Mouse (Mus musculus) liver, adult 2 months (tissue): ENCODE measurements around the gene Utrn. TPM values are rescaled to one million over a fixed set of nuclear protein-coding genes. Genes with fewer than 3 reads are reported as not detected.

Source experiments
- DNase-seq: peaks from one replicate; pipeline ENCODE4 v3.0.0-alpha.2; 2011; ENCODE audit warnings: low read depth, low spot score; ENCODE audit errors: extremely low read depth
- H3K27ac ChIP-seq: fragments of 200-500 bp; replicated peaks from 2 replicates; pipeline ENCODE4 v1.5.1; 2012; ENCODE audit warnings: low read depth, mild to moderate bottlenecking, control low read depth, inconsistent platforms, low read length; ENCODE audit not compliant: insufficient read depth
- H3K27me3 ChIP-seq: fragments of 200-500 bp; 2 replicates; pipeline ENCODE4 v1.6.1; 2012; ENCODE audit warnings: mild to moderate bottlenecking, moderate library complexity, low read length, inconsistent platforms; ENCODE audit not compliant: control insufficient read depth, insufficient read depth
- H3K36me3 ChIP-seq: fragments of 200-500 bp; 2 replicates; pipeline ENCODE4 v1.6.1; 2012; ENCODE audit warnings: low read length, inconsistent platforms; ENCODE audit not compliant: control insufficient read depth, insufficient read depth
- H3K4me1 ChIP-seq: fragments of 200-500 bp; 2 replicates; pipeline ENCODE4 v1.6.1; 2011; ENCODE audit warnings: low read length; ENCODE audit not compliant: control insufficient read depth, insufficient read depth
- H3K4me3 ChIP-seq: fragments of 200-500 bp; 2 replicates; pipeline ENCODE4 v1.5.1; 2011; ENCODE audit warnings: low read depth, mild to moderate bottlenecking, control low read depth, low read length, moderate library complexity; ENCODE audit not compliant: insufficient read depth
- H3K79me2 ChIP-seq: fragments of 200-500 bp; 2 replicates; pipeline ENCODE4 v1.6.1; 2012; ENCODE audit warnings: inconsistent platforms, mild to moderate bottlenecking, low read length, moderate library complexity; ENCODE audit not compliant: control insufficient read depth, insufficient read depth
- H3K9ac ChIP-seq: fragments of 200-500 bp; 2 replicates; pipeline ENCODE4 v1.6.1; 2012; ENCODE audit warnings: low read depth, mild to moderate bottlenecking, control low read depth, inconsistent platforms, low read length
- CTCF ChIP-seq: fragments of 200-500 bp; IDR thresholded peaks from 2 replicates; pipeline ENCODE4 v1.5.1; 2011; ENCODE audit warnings: low read depth, low read length, control low read depth
- POLR2A ChIP-seq: fragments of 200-500 bp; IDR thresholded peaks from 2 replicates; pipeline ENCODE4 v1.6.1; 2011; ENCODE audit warnings: low read length, control low read depth; ENCODE audit not compliant: insufficient read depth; ENCODE audit errors: extremely low read depth
- WGBS: fragments of 180-500 bp; shearing (Covaris S2); methylation state at CpG from one replicate; pipeline ENCODE4 v1.1.7; 2018; 5-methylcytosine and 5-hydroxymethylcytosine counted together
- polyA plus RNA-seq: library from polyadenylated mRNA; depleted of rRNA; stranded (reverse); fragments of >200 nt; gene quantifications from 2 replicates; pipeline ENCODE4 v1.2.3, GENCODE M21; 2012
- total RNA-seq: library from RNA; depleted of rRNA; stranded (reverse); fragments of >200 nt; gene quantifications from 2 replicates; pipeline ENCODE4 v1.2.3, GENCODE M21; 2014

Utrn gene
- total and polyA plus RNA-seq, 2 experiments, result 5.9 to 25.7 TPM

DNA sequence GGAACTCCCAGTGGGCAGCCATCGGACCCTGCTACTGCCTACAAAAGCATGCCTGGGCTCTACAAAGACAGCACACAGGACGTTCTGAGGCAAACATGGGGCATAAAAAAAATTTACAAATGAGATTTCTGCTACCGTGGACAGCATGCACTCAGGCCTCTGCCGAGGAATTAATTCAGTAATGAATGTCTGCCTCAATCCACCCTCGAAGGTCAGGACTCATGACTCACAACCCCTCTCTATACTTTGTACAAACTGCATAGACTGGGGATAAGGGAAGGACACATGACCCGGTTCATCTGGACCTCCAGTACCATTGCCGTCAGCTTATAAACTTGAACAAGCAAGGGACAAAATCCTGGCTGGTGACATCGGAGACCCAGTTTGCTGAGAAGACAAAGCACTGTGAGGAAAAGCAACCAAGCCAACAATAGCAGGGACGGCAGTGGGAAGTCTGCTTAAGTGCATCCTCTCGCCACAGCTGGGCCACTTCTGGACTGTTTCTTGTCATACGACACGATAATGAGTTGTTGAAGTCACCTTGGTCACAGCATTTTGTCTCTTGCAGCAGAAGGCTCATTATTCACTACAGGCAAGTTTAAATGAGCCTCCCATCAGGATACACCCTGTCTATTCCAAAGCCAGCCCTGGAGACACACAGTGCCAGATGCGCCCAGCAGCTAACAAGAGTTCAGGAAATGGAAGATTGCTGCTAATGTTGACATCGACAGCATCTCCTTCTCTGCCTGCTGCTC is 144.7 kb downstream of the Utrn start:
- WGBS, result 84% methylated on average over 14 of the region's 14 CpGs
- Histone ChIP-seq H3K27ac (no peak overlapping the region), H3K4me3 (no peak overlapping the region), H3K9ac (no peak overlapping the region), H3K79me2 (no peaks in the 10 kb centered on the region), H3K4me1 (no peaks in the 10 kb centered on the region), H3K27me3 (no peaks in the 10 kb centered on the region), H3K36me3 (peaks cover 24% of the 10 kb centered on the region; the same call in 1 of the 2 replicates)
- TF ChIP-seq POLR2A (no peak), CTCF (no peak)
- DNase-seq, result no peak

DNA sequence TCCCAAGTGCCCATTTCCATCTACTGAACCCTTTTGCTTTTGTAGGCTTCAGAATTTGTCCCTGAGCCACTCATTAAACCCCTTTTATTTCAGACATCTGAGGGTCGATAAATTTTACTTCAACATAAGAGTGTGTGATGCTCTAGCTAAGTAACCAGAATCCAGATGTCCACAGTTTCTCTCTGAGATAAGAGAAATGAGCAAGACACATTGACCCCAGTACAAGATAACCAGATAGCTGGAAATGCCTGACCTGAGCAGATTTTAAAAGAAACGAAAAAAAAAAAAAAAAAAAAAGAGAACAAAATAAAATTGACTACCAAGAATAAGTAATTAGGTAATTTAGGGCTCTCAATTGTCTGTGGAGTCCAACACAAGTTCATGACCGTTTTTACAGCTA is 145.9 kb downstream of the Utrn start:
- WGBS, result 73% methylated on average over 3 of the region's 3 CpGs
- TF ChIP-seq CTCF, result no peak
- no peak for TF ChIP-seq POLR2A
- no peak for DNase-seq

GRCm38 (mm10) chr10:12722111-12722510 is 147.1 kb downstream of the Utrn start:
- no peaks in the 10 kb centered on the region for H3K27me3 ChIP-seq
- H3K79me2 ChIP-seq, result no peaks in the 10 kb centered on the region
- peaks cover 15% of the 10 kb centered on the region; the same call in 1 of the 2 replicates for H3K36me3 ChIP-seq
- no peak for DNase-seq
- no peak overlapping the region for H3K9ac ChIP-seq
- H3K4me1 ChIP-seq, result no peaks in the 10 kb centered on the region
- TF ChIP-seq POLR2A (no peak), CTCF (no peak)
- H3K4me3 ChIP-seq, result no peak overlapping the region
- WGBS, result 100% methylated on average over 2 of the region's 2 CpGs
- H3K27ac ChIP-seq, result no peak overlapping the region

More for the DNA sequence above, 145.9 kb downstream of the Utrn start:
- H3K79me2 ChIP-seq, result no peaks in the 10 kb centered on the region
- H3K27me3 ChIP-seq, result no peaks in the 10 kb centered on the region
- no peaks in the 10 kb centered on the region for H3K4me1 ChIP-seq
- no peak overlapping the region for H3K27ac ChIP-seq
- H3K36me3 ChIP-seq, result peaks cover 22% of the 10 kb centered on the region; the same call in 1 of the 2 replicates
- H3K4me3 ChIP-seq, result no peak overlapping the region
- H3K9ac ChIP-seq, result no peak overlapping the region

- Histone ChIP-seq H3K4me1 (no peaks in the 10 kb centered on the region), H3K79me2 (no peaks in the 10 kb centered on the region), H3K36me3 (peaks cover 24% of the 10 kb centered on the region; the same call in 1 of the 2 replicates), H3K27me3 (no peaks in the 10 kb centered on the region), H3K4me3 (no peak overlapping the region), H3K27ac (no peak overlapping the region), H3K9ac (no peak overlapping the region)
- 96% methylated on average over 8 of the region's 8 CpGs for WGBS
- DNase-seq, result no peak
- TF ChIP-seq POLR2A, result no peak
- no peak for TF ChIP-seq CTCF
Observed at GRCm38 (mm10) chr10:12718386-12718785, 150.8 kb downstream of the Utrn start.

DNA sequence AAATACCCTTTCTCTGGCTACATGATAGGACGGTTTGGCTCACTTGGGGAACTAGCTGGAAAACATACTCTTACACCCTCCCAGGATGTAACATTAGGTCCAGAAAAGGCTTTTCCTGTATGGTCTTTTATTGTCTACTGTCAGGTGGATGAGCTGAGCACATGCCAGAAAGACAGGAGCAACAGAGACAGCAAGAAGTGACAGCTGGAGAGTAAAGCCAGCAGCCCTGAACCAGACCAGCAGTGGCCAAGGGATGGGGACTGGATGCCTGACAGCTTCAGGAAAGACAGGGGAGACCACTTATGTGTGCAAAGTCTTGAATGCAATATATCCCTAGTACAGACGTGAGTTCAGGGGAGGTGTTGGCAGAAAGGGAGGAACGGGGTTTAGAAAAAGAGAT is 151.8 kb downstream of the Utrn start:
- Histone ChIP-seq H3K27ac (no peak overlapping the region), H3K4me3 (no peak overlapping the region), H3K9ac (no peak overlapping the region), H3K79me2 (no peaks in the 10 kb centered on the region), H3K27me3 (no peaks in the 10 kb centered on the region), H3K36me3 (peaks cover 27% of the 10 kb centered on the region; the same call in 1 of the 2 replicates), H3K4me1 (no peaks in the 10 kb centered on the region)
- no peak for DNase-seq
- 98% methylated on average over 3 of the region's 3 CpGs for WGBS
- TF ChIP-seq CTCF (no peak), POLR2A (no peak)
